Mouse (Mus musculus) heart, embryonic 11.5 days (tissue): ENCODE results near the gene Cd34. TPM values are rescaled to one million over a fixed set of nuclear protein-coding genes. Genes with fewer than 3 reads are reported as not detected.

Experiments used
- ATAC-seq: fragments of 200-750 bp; cut with Nextera tagmentation; replicated peaks from 2 replicates; pipeline ENCODE4 v1.8.0; 2017; ENCODE audit warnings: moderate library complexity; ENCODE audit not compliant: insufficient number of reproducible peaks, low FRiP score, low TSS enrichment
- H3K27ac ChIP-seq: fragments of 300-500 bp; sonication (generic); 2 replicates; pipeline ENCODE4 v1.5.1; 2014; ENCODE audit warnings: mild to moderate bottlenecking, low read depth, low read length
- H3K27me3 ChIP-seq: fragments of 300-500 bp; sonication (generic); 2 replicates; pipeline ENCODE4 v1.6.1; 2014; ENCODE audit warnings: mild to moderate bottlenecking, low read length, mixed read lengths; ENCODE audit not compliant: control insufficient read depth, insufficient read depth
- H3K36me3 ChIP-seq: fragments of 300-500 bp; sonication (generic); 2 replicates; pipeline ENCODE4 v1.6.1; 2014; ENCODE audit warnings: mild to moderate bottlenecking, low read length, moderate library complexity, mixed read lengths; ENCODE audit not compliant: control insufficient read depth, insufficient read depth
- H3K4me1 ChIP-seq: fragments of 300-500 bp; sonication (generic); 2 replicates; pipeline ENCODE4 v1.6.1; 2014; ENCODE audit warnings: low read length; ENCODE audit not compliant: control insufficient read depth, insufficient read depth
- H3K4me2 ChIP-seq: fragments of 300-500 bp; sonication (generic); 2 replicates; pipeline ENCODE4 v1.6.1; 2014; ENCODE audit warnings: mild to moderate bottlenecking, moderate library complexity
- H3K4me3 ChIP-seq: fragments of 300-500 bp; sonication (generic); 2 replicates; pipeline ENCODE4 v1.5.1; 2014; ENCODE audit warnings: low read depth, low read length
- H3K9ac ChIP-seq: fragments of 300-500 bp; sonication (generic); 2 replicates; pipeline ENCODE4 v1.6.1; 2014; ENCODE audit warnings: mild to moderate bottlenecking, low read depth, low read length, moderate library complexity
- H3K9me3 ChIP-seq: fragments of 300-500 bp; sonication (generic); replicated peaks from 2 replicates; pipeline ENCODE4 v1.6.1; 2016; ENCODE audit warnings: low read length; ENCODE audit not compliant: control insufficient read depth
- WGBS: fragments of 180-500 bp; shearing (Covaris S2); extraction: QIAGEN DNeasy Blood & Tissue Kit; methylation state at CpG from one replicate; pipeline ENCODE4 v1.1.7; 2014; ENCODE audit not compliant: insufficient replicate concordance; 5-methylcytosine and 5-hydroxymethylcytosine counted together
- polyA plus RNA-seq: library from polyadenylated mRNA; unstranded; fragments of >200 nt; fragmentation: Nextera tagmentation; extraction: Ambion mirVana; gene quantifications from 2 replicates; pipeline ENCODE4 v1.2.1, GENCODE M21; 2014

Gene Cd34
- polyA plus RNA-seq, 1 experiment from 2014 or later: 70.4 TPM

DNA sequence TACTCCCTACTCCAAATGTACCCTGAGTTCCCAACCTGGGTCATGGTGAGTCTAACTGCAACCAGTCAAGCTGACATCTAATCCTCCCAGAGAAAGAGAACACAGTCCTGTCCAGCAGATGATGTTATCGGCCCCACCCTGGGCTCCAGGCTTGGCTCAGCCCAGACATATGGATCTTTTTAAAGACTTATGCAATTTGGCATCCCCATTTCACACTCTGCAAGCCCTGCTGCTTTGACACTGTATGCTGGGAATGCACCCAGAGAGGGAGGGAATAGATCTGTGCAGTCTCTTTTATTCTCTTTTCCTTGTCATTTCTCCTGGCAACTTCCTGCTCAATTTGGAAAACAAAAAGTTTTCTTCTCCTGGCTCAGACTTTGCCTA, 8.7 kb upstream of the Cd34 start:
- H3K4me3 ChIP-seq: no peak overlapping the region
- no peak for ATAC-seq
- H3K9ac ChIP-seq: no peak overlapping the region
- H3K27ac ChIP-seq: no peak overlapping the region
- no peaks in the 10 kb centered on the region for H3K27me3 ChIP-seq
- 60% methylated on average over 1 of the region's 1 CpGs for WGBS
- H3K4me1 ChIP-seq: peaks cover 18% of the 10 kb centered on the region
- H3K9me3 ChIP-seq: no peaks in the 10 kb centered on the region
- no peak overlapping the region for H3K4me2 ChIP-seq
- no peaks in the 10 kb centered on the region for H3K36me3 ChIP-seq

DNA sequence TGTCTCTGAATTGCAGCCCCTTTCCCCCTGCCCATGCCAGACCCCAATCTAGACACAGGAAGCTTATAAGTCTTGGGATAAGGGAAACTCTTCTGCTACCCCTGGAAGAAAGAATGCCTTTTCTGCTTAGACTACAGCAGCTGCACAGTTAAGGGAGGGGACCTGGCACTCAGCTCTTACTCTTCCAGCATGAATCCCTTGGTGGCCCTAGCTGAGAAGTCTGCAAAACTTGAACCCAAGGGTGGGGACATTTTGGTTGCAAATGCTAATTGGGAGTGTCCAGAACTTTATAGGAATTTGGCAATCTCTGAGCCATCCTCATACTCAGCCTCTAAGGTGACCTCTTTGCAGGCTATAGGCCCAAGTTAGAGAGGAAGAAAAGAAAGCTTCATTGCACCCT, 7.9 kb upstream of the Cd34 start:
- H3K4me2 ChIP-seq: no peak overlapping the region
- no peak overlapping the region for H3K27ac ChIP-seq
- peaks cover 16% of the 10 kb centered on the region for H3K4me1 ChIP-seq
- H3K9ac ChIP-seq: no peak overlapping the region
- H3K9me3 ChIP-seq: no peaks in the 10 kb centered on the region
- ATAC-seq: no peak
- no peaks in the 10 kb centered on the region for H3K36me3 ChIP-seq
- H3K4me3 ChIP-seq: no peak overlapping the region
- no peaks in the 10 kb centered on the region for H3K27me3 ChIP-seq

DNA sequence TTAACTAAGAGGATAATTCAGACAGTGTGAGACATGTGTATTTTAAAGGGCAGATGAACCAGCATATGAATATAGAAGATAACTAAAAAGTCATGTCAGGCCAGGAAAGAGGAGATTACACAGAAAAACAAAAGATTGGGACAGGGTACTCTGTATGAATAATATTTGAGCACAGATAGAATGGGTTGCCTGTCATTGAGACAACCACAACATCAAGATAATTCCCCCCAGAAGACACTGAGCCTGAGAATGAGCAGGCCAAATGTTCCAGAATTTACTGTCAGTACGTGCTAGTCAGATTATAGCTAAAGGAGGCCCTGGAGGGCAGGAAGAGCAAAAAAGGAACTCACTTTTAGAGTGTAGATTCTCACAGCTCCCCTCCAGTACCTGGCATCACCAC, 3.3 kb upstream of the Cd34 start:
- 40% methylated on average over 1 of the region's 1 CpGs for WGBS
- no peak for ATAC-seq

DNA sequence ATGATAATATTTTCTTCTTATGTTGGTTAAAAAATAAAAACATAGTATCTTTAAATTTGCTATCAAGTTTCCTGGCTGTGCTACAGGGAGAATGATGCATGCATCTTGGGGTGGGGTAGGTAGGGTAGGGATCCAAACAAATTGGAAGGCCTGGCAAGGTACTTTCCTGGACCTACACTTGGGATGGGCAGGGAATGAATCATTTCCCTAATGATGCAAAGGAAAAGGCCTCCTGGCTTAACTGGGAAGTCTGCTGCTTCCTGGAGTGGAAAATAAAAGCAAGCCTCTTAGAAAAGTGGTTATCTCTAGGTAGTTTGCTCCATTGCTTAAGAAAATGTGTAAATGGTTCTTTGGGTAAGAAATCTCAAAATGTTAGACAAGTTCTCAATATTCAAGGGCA, 2.9 kb downstream of the Cd34 start:
- H3K4me2 ChIP-seq: peak overlapping the region; percentile 43
- H3K36me3 ChIP-seq: no peaks in the 10 kb centered on the region
- H3K27me3 ChIP-seq: peaks cover 10% of the 10 kb centered on the region; the same call in 1 of the 2 replicates
- H3K27ac ChIP-seq: peak overlapping the region; percentile 50; the same call in 1 of the 2 replicates
- H3K9ac ChIP-seq: no peak overlapping the region
- no peak overlapping the region for H3K4me3 ChIP-seq
- no peak for ATAC-seq
- H3K4me1 ChIP-seq: peaks cover 4% of the 10 kb centered on the region
- H3K9me3 ChIP-seq: no peaks in the 10 kb centered on the region

More for the DNA sequence above, 3.3 kb upstream of the Cd34 start:
- Histone ChIP-seq H3K9me3 (no peaks in the 10 kb centered on the region), H3K4me2 (no peak overlapping the region), H3K27ac (no peak overlapping the region), H3K4me3 (no peak overlapping the region), H3K4me1 (no peaks in the 10 kb centered on the region), H3K9ac (no peak overlapping the region), H3K27me3 (peaks cover 10% of the 10 kb centered on the region; the same call in 1 of the 2 replicates), H3K36me3 (no peaks in the 10 kb centered on the region)

DNA sequence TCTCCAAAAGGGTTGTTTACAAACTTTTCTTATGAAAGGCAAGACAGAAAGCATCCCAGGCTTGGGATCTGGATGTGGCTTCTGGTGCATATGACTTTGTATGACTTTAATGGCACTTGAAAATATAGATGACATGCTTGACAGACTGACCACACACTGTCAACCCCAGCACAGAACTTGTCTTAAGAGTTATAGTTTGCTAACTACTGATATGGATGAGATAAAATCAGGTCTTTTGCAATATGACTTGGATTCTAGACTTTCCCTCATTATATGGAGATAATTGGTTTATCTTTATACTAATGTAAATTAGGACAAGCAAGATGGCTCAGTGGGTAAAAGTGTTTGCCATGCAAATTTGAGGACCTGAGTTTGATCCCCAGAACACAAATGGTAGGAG, 4.3 kb downstream of the Cd34 start:
- Histone ChIP-seq H3K4me1 (peaks cover 4% of the 10 kb centered on the region), H3K4me2 (no peak overlapping the region), H3K9ac (no peak overlapping the region), H3K27me3 (peaks cover 10% of the 10 kb centered on the region; the same call in 1 of the 2 replicates), H3K4me3 (no peak overlapping the region), H3K27ac (no peak overlapping the region), H3K9me3 (no peaks in the 10 kb centered on the region), H3K36me3 (no peaks in the 10 kb centered on the region)
- no peak for ATAC-seq

DNA sequence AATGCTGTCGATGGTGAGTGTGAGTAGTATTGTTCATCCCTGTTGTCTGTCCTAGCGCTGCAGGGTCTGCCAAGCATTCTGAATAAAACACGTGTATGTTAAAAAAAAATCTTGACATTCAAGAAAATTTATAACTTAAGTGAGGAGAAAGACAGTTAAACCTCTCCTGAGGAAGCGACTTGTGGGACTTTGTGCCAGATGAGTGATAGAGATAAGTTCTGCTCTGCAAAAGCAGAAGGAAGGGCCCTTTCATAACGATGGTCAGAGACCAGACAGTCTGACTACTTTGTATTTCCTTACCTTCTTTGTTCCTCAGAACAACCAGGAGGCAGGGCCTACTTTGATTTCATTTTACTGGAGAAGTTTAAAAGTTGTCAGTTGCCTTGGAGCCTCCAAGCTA, 4.9 kb downstream of the Cd34 start:
- 0 out of 2 replicates have a peak overlapping the region, but pooled peaks have one; percentile 8 for H3K4me2 ChIP-seq
- no peak overlapping the region for H3K27ac ChIP-seq

DNA sequence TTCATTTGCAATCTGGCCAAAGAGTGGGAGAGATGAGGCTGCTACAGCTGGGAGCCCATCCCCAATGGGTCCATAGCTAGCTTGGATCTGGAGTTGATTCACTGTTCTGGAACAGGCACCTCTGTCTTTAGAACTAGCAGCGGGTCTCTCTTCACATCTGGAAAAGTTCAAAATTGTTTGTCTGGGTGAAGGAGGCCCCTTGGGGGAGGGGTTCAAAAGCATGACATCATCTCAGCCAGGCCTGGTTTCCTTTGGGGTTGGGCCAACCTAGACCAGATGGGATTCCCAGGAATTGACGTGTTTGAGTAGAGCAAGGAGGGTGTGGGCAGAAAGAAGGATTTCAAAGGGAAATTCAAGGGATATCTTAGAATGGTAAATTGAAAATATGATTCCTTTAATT, 6.8 kb downstream of the Cd34 start:
- Histone ChIP-seq H3K9ac (no peak overlapping the region), H3K4me2 (no peak overlapping the region), H3K4me1 (peaks cover 4% of the 10 kb centered on the region), H3K36me3 (no peaks in the 10 kb centered on the region), H3K27me3 (no peaks in the 10 kb centered on the region), H3K4me3 (no peak overlapping the region), H3K27ac (0 out of 2 replicates have a peak overlapping the region, but pooled peaks have one; percentile 25), H3K9me3 (no peaks in the 10 kb centered on the region)
- 44% methylated on average over 2 of the region's 2 CpGs for WGBS
- ATAC-seq: 0 out of 2 replicates have a peak, but pooled peaks have one; percentile 61

More for the DNA sequence above, 4.9 kb downstream of the Cd34 start:
- 64% methylated on average over 5 of the region's 5 CpGs for WGBS
- H3K9ac ChIP-seq: no peak overlapping the region
- H3K4me3 ChIP-seq: no peak overlapping the region
- H3K27me3 ChIP-seq: peaks cover 10% of the 10 kb centered on the region; the same call in 1 of the 2 replicates
- no peaks in the 10 kb centered on the region for H3K36me3 ChIP-seq
- peaks cover 4% of the 10 kb centered on the region for H3K4me1 ChIP-seq
- H3K9me3 ChIP-seq: no peaks in the 10 kb centered on the region
- no peak for ATAC-seq

DNA sequence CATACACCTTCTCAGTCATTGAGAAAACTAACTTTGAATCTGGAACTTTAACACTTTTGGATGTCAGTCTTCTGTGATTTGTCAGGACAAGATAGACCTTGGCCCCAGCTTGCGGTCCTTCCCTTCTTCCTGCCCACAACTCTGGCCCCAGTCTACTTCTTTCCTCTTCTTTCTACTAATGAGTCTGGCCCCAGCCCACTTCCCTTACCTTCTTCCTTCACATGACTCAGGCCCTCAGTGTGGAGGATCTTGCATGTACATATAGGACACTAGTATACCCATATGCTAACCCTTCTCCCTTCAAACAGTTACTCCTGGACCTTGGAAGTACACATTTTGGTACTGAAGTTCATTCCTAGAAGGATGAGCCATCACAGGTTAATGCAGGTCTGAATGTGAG, 7.8 kb downstream of the Cd34 start:
- peaks cover 4% of the 10 kb centered on the region for H3K4me1 ChIP-seq
- H3K36me3 ChIP-seq: no peaks in the 10 kb centered on the region
- H3K9ac ChIP-seq: no peak overlapping the region
- WGBS: 95% methylated on average over 1 of the region's 1 CpGs
- no peak overlapping the region for H3K27ac ChIP-seq
- H3K9me3 ChIP-seq: no peaks in the 10 kb centered on the region
- H3K4me2 ChIP-seq: no peak overlapping the region
- H3K27me3 ChIP-seq: no peaks in the 10 kb centered on the region
- no peak for ATAC-seq
- no peak overlapping the region for H3K4me3 ChIP-seq

DNA sequence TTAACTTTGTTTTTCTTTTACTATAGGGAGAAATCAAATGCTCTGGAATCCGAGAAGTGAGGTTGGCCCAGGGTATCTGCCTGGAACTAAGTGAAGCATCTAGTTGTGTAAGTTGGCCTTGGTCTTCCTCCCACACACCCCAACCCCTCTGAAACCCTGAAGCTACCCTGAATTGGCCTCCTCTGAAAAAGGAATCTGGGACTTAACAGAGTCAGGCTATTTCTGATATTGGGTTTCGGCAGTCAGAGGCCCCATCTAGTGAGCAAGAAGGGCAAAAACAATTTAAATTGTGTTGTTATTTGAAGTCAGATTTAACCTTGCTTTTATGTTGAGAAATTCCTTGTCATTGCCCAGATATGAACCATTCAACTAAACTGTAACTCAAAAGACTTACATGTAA, 12.3 kb downstream of the Cd34 start:
- Histone ChIP-seq H3K4me2 (no peak overlapping the region), H3K9ac (no peak overlapping the region), H3K4me1 (no peaks in the 10 kb centered on the region), H3K4me3 (no peak overlapping the region), H3K9me3 (no peaks in the 10 kb centered on the region), H3K27me3 (no peaks in the 10 kb centered on the region), H3K36me3 (no peaks in the 10 kb centered on the region), H3K27ac (no peak overlapping the region)
- no peak for ATAC-seq
- WGBS: 63% methylated on average over 2 of the region's 2 CpGs
